Mouse (Mus musculus) ES-Bruce4 (cell line): ENCODE measurements at regions not wholly inside any gene's neighbourhood (a gene's known extent, or its start where the extent isn't known, plus 50 kb on each side); places are given as distances from the start of the nearest gene placed in this dataset.

Experiments
- CTCF ChIP-seq: IDR thresholded peaks from one replicate; pipeline ENCODE4 v1.8.1; 2011; ENCODE audit warnings: low read depth, low read length
- EP300 ChIP-seq: IDR thresholded peaks from 2 replicates; pipeline ENCODE4 v1.6.1; 2011; ENCODE audit warnings: low read depth, low read length; ENCODE audit not compliant: insufficient read depth

GRCm38 (mm10) chr8:116243493-116243892 is 261.3 kb upstream of the Dynlrb2 start:
- TF ChIP-seq CTCF: no peak
- TF ChIP-seq EP300: no peak
